Mouse (Mus musculus) mouse trophoblast stem cell (cell line): ENCODE results near the gene Strn.
"Not testable (repeated sequence)": the region's sequence is repeated elsewhere in the genome, so short reads cannot be mapped to it uniquely, and the experiment has no call there.

Source experiments
- in situ Hi-C, 2 experiments: fragments of 300-500 bp; cut with MseI, MboI; formaldehyde crosslinking; loops; 2 replicates in 1 of 2; 3 replicates in 1 of 2; pipeline ENCODE4 v1.15.1; 2025

Strn gene

DNA sequence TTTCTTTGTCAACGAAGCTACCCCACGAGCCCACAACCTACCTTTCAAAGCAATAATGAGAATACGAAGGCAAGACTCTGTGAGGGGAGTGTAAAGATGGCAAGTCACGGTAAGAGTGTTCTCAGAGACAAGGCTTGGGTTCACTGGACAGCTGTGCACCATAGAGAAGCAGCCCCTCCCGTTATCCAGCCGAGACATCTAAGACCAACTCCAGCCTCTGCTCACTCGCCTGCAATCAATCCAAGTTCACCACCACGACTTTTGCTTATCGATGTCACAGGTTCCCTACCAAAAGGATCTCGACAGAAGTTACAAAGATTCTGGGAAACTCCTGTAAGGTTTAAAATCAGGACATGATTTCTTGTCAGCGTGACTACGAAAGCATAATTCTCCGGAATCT lies 17.9 kb downstream of the Strn start:
- in situ Hi-C loops = no loop called here

DNA sequence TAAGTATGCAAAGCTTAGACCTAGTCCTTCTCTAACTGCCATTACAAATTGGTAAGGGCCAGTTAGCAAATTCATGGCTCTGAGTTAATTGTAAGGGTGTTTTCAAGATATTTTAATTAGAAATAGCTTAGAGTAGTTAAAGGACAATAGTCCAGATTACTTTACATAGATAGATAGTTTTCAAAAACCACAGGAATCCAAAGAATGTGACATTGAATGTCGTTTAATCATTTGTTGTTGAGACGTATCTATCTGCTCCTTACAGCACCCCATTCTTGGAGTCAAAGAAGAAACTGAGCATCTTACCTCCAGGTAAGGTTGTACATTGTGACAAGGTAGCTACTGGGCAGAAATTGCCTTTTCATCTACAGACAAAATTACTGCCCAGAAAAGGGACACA lies 26.7 kb downstream of the Strn start:
- in situ Hi-C loops = no loop called here

DNA sequence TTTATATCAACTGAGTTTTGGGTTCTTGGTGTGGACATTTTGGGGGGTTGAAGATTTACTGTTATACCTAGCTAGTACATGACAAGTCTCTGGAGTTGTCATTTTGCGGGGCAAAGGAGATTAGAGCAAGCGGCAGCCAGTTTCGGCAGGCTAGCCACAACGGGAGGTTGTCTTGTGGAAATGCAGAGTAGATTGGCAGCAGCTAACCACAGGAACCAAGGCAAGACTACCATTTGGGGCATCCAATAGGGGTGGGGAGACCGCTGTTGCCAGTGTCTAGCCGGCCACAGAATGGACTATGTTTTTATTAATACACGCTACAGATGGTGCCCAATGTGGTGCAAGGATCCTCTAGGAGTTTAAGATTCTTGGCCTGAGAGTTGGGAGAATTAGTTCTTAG lies 28.6 kb downstream of the Strn start:
- in situ Hi-C loops = no loop called here

DNA sequence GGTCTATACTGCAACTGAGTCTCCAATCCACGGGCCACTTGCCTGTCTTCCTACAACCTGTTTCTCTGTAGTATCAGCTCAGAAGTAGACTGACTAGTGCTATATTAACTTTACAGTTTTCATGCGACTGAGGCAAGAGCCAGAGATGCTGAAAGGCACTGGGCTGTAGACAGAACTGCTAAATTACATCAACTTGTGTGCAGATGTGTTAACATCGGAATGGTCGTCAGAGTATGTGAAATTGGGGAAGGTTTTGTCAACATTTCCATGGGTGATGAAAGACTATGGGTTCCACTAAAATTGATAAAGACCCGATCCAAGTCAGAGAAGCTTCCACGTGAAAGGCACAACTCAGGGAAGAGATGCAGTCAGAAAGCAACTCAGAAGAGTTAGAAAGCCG lies 34.0 kb downstream of the Strn start:
- in situ Hi-C loops = no loop called here

DNA sequence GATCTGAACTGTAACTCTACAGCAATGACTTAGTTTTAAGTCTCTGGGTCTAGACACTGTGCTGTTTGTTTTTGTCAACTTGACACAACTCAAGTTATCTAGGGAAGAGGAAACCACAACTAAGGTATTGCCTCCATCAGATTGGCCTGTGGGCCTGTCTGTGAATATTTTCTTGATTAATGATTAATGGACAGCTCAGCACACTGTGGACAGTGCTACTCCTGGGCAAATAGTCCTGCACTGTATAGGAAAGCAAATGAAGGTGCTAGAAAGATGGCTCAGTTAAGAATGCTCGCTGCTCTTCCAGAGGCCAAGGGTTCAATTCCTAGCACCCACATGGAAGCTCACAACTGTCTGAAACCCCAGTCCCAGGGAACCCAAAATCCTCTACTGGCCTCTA lies 38.0 kb downstream of the Strn start:
- in situ Hi-C loops = no loop called here

DNA sequence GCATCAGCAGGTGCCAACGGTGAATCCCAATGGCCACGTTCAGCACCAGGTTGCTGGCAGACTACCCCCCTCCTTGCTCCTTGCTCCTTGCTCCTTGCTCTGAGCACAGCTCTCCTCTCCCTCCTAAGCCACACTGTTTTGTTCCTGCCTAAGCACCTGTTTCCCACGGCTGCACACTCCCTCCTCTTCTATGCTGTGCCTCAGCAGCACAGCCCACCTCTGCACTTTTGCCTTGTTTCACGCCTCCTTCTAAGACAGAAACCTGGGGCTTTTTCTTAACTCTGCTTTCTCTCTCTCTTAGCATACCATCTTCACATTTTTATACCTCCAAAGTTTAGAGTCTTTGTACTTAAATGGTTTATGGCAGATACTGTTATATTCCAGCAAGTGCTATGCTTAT lies 39.5 kb downstream of the Strn start:
- in situ Hi-C loops = no loop called here

DNA sequence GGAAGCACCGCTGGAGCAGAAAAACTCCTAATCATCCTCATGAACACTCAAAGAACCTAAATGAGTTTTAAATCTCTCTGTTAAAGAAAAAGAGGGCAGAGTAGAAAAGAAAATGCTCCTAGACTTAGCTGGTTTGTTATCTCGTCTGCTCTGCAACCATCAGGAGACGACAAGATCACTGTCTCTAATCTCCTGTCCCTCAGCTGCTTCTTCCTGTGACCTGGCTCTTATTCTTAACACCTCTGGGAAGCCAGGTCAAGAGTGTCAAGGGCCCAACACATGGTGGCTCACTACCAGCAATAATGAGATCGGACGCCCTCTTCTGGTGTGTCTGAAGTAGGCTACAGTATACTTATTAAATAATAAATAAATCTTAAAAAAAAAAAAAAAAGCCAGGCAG lies 40.1 kb downstream of the Strn start:
- in situ Hi-C loops = no loop called here

DNA sequence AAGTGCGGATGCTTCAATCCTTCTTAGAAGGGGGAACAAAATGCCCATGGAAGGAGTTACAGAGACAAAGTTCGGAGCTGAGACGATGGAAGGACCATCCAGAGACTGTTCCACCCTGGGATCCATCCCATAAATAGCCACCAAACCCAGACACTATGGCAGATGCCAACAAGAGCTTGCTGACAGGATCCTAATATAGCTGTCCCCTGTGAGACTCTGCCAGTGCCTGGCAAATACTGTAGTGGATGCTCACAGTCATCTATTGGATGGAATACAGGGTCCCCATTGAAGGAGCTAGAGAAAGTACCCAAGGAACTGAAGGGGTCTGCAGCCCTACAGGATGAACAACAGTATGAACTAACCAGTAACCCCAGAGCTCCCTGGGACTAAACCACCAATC lies 47.8 kb downstream of the Strn start:
- in situ Hi-C loops = not testable (repeated sequence)

DNA sequence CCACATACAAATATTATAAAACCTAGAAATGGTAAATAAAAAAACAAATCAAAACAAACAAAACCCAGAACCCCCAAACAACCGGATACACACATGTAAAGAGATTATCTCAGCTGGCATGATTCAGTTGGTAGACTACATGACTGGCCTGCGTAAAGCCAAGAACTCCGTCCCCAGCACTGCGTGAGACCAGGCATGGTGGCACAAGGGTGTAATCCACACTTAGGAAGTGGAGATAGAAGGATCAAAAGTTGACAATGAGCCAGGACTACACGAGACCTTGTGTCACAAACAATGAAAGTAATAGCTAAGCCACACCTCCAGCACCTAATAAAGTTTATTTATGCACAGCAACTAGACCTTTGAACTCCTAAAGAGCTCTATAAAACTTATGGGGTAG lies 49.0 kb downstream of the Strn start:
- in situ Hi-C loops = no loop called here

DNA sequence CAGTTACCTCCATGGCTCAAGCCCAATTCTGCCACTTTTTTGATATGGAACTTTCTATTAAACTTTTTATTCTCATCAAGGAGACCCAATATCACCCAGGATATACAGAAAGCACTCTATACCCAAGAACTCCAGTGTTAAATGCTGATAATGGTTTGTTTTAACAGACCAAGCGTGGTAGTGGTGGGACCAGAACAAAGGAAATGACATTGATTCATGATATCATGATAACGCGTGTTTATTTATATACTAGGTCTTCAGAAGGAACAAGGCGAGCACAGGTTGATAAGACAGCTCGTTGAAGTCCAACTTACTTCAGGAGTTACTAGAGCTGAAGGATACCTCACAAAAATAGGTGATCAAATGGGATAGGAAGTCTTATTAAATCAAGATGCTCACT lies 52.0 kb downstream of the Strn start:
- in situ Hi-C loops = no loop called here

DNA sequence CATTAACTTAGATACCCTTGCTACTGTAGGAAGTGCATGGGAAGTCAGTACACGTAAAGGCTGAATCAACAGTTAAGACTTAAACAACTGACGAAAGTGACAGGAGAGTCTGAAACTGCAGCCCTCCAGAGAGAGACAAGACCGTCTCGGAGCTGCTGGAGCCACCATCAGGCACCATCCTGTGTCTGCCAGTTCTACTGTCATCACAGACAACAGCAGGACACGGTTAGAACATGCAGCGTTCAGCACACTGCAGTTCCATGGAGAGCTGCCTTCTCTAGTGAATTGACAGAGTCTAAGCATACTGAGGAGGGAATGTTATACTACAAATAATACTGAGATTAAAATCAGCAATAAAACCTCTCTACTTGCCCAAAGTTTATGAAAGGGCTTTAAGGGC lies 54.6 kb downstream of the Strn start:
- in situ Hi-C loops = no loop called here

DNA sequence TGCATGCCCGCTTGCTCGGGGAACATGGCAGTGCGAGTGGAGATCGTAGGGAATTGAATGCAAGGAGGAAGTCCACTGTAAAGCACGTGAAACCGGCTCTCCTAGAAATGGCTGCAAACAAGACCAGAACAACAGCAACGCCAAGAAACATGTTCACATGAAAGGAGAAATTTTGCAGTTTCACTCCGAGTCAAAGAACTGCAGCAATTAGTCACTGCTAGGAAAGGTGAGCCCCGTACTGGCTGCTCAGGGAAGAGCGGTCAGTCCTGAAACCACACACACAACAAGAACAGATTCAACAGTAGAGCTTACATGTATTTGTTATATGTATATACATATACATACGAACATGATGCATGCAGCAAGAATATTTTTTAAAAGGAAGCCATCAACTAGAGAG lies 57.5 kb downstream of the Strn start:
- in situ Hi-C loops = no loop called here

DNA sequence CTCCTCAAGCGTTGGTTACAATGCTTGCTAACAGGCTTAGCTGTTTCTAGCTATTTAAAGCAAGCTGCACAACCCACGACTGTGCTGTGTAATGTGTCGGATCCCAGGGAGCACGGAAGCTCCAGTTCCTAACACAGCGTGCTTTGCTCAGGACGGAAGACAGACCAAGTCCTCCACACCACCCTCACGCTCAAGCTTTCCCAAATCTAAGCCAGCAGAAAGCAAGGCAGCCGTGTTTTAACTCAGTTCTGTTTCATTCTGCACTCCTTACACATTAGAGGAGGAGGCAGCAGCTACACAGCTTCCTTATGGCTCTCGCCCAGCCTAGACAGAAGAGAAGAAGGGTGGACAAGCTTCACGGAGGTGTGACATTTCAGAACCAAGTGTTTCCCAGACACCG lies 60.2 kb downstream of the Strn start:
- in situ Hi-C loops = no loop called here

DNA sequence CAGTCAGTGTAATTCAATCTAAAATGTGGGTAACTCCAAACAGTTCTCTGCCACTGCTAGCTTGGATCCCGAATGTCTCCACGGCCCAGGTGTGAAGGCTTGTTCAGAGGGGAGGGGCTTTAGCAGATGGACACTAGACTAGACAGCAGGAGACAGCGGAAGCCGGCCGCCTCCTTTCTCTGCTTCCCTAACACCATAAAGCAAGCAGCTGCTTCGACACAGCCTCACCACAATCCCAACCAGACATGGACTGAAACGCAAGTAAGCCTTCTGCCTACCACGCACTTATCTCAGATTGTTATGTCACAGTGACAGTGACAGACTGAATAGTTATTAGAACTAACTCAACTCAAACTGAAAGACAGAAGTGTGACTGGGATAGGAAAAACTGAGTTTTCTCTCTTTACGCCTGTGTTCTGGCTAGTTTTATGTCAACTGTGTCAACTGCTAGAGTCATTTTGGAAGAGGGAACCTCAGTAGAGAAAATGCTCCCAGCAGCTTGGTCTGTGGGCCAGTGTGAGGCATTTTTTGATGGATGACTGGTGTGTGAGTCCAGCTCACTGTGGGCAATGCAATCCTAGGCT lies 71.9 kb downstream of the Strn start:
- in situ Hi-C loops = no loop called here

DNA sequence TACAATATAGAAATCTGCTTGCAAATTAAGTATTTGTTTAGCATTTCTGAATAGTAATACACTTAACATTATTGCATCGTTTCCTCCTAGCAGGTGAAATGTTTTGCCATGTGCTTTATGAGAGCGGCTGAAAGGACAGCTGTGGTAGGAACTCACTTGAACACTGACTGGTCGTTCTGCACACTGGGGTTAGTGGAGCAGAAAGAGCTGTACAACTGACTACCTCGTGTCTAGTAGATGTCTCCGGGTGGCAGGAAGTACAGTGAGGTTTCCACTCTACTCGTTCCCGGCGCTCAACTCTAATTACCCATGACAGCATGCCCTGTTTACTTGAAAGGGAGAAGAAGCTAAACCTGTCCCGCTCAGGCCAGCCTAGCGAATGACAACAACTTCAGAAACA lies 82.2 kb downstream of the Strn start:
- in situ Hi-C loops = no loop called here

DNA sequence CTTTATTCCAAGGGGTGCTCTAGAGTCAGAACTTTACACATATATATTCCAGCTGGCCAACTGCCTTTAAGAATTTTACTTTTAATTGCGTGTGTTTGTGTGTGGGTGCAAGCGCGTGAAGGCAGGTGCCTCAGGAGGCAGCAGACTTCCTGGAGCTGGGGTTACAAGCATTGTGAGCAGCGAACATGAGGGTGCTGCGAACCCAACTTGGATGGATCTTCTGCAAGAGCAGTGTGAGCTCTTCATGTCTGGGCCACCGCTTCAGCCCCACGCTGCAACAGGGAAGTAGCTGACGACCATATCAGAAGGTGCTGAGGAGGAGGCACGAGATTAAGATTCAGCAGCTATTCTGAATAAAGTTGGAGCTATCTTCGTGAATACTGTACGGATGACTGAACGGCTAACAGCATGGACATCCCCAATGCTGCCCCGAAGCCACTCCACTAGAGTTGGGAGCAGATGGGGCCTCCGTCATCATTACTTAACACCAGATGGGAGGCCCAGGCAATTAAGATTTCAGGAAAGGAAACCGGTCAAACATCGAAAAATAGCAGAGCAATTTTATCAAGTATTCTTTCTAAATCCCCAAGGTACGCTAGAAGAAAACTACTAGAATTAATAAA lies 93.0 kb downstream of the Strn start:
- in situ Hi-C loops = no loop called here

DNA sequence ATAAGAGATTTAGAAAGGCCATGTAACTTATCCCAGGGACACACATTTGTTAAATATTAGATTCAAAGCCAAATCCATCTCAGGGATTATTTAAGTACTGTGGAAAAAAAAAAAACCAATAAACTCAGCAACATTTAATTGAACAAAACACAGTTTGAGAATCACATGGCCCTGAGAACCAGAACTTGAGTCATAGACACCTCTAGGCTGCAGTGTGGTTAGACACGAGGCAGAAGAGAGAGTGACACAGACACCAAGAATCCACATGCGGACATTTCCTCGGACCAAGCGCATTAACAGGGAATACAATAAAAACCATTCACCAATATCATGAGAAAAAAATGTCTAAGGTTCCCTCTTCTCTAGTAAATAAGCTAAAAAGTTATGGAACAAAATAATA lies 94.7 kb downstream of the Strn start:
- in situ Hi-C loops = no loop called here

DNA sequence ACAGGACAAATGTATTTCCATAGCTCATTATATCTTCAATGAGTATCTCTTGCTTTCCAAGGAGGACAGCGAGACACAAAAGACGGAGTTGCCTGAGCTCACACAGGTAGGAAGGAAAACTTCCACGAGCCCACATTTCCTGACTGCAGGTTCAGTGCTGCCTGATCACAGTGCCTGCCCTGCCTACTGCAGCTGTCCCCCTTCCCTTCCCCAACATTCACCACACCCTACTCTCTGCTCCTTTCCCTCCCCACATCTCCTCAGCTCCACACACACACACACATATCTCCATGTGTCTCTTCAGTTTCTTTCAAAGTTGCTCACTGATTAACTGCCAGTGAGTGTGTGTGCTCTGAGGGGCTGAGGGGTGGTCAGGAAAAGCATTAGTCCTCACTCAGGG lies 96.6 kb downstream of the Strn start:
- in situ Hi-C loops = no loop called here

DNA sequence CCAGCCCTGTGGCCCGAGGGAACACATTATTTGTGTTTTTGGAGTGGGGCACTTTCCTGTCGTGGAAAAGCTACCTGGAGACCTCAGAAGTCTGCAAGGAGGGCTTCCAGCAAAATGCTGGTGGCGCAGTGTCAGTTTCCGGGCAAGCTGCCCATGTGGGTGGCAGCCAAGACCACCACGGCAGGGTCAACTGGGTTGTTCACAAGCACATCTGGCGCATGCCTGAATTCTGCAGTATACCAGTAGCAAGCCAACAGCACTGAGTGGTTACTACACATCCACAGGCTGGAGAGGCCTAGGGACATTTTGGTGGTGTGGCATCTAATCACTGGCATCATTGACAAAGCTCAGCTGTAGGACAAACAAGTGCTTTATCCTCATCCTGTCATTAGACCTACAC lies 97.9 kb downstream of the Strn start:
- in situ Hi-C loops = no loop called here

DNA sequence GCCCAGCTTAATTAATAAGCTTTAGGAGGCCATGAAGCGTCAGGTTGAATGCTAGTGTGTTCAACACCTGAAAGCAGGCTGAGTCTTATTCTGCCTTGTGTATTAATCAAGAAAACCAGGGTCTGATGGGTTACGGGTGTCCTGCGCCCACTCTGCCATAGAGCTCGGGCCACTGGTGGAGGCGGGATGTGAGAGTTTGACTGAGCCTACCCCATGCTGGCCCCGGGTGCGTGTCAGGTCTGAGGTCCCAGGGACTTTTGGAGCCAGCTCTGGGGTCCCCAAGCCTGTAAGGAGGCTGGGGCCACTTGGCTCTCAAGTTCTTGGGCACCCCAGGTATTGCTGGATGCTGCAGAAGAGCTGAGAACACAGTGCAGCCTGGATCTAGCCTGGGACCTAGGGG lies 99.9 kb downstream of the Strn start:
- in situ Hi-C loops = no loop called here

DNA sequence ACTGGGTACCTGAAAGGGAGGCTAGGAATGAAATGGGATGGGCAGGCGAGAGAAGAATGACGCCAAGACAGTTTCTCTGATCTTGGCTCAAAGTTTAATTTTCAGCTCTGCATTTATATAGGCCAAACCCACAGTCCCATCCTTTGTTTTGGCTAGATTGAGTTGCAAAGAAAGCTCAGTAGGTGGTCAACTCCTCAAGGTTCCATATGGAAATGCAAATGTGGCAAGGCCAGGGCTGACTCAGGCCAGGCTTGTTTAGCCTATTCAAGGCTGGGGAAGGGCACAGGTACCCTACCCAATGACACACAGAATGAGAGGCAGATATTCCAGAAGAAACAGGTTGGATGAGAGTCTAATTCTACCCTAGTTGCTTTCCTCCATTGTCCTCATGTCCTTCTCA lies 101.4 kb downstream of the Strn start:
- in situ Hi-C loops = no loop called here

DNA sequence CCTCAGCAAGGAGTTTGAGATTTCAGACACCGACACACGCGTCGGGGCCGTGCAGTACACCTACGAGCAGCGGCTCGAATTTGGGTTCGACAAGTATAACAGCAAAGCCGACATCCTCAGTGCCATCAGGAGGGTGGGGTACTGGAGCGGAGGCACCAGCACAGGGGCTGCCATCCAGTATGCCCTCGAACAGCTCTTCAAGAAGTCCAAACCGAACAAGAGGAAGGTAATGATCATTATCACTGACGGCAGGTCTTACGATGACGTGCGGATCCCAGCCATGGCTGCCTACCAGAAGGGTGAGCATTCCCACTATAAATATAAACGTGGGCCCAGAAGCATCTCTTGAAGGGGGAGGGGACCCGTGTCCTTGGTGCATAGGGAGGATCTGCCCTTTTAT lies 112.1 kb downstream of the Strn start:
- in situ Hi-C loops = no loop called here

DNA sequence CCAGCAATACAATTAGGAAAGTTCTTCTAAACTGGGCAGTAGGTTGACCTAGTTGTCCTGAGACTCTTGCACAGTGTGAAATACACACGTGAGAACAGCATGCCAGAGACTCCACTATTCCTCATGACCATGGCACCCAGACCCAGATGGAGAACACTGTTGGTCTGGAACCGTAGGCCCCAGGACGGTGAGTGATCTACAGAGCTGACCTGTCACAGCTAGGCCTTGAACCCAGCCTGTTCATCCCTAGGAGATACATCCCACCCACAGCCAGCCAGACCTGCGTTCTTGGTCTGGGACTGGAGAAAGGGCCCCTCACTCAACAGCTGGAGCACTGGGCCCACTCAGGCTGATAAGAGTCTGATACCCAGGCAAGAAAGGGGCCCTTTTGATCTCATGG lies 115.1 kb downstream of the Strn start:
- in situ Hi-C loops = no loop called here

DNA sequence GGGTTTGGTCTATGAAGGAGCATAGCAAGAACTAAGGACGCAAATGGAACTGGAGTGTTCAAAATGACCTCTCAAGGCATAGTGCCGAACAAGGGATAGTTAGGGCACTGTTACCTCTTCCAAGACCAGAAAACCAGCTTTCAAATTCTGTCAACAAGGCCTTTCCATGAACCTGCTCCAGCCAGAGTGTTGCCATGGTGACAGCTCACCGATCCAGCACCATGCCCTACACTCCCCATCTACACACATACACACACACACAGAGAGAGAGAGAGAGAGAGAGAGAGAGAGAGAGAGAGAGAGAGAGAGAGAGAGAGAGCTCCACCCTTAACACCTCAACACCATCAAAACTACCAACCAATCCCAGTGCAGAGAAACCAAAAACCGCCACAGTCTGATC lies 116.3 kb downstream of the Strn start:
- in situ Hi-C loops = no loop called here
